Mouse (Mus musculus): ENCODE measurements at regions not wholly inside any gene's neighbourhood (a gene's known extent, or its start where the extent isn't known, plus 50 kb on each side); places are given as distances from the start of the nearest gene placed in this dataset.

DNA sequence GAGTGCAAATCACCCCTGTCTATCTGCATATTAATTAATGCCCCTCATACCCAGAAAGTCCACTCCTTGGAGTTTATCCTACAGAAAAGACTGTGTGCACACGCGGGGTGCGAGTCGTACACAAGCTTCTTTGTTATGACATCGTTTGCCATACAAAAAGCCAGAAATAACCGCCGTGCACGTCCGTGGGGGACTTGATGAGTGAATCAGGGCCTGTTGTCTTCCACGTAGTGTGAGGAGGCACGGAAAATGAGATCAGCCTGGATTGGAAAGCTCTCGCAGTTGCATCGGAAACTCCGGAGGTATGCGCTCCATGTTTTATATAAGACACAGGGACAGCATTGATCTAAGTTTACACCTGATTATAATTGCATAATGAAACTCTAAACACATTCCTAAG, 120.3 kb downstream of the Etnk1 start:
- no peak for DNase-seq (ENCODE audit: low spot score)

- no peak for DNase-seq (ENCODE audit: low spot score)
Measured at GRCm38 (mm10) chr6:143288491-143289130, 121.6 kb downstream of the Etnk1 start.

GRCm38 (mm10) chr6:143293648-143294047, 126.6 kb downstream of the Etnk1 start:
- no peak for DNase-seq (ENCODE audit: low spot score)

DNA sequence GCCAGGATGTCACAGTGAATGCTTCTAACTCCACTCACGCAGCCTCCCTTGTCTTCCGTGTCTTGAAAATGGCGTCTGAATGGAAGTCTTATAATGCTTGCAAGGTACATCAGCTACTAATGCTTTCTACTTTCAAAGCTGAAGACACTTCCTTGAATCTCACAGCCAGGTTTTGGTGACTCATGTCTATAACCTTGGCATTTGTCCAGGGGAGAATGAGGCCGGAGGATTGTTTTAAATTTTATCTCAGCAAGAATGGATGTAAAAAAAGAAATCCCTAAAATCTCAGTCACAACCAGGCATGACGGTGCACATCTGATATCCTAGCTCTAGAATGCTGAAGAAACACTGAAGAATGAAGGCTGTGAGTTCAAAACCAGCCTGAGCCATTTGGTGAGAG, 131.4 kb downstream of the Etnk1 start:
- DNase-seq (ENCODE audit: low spot score): no peak

DNA sequence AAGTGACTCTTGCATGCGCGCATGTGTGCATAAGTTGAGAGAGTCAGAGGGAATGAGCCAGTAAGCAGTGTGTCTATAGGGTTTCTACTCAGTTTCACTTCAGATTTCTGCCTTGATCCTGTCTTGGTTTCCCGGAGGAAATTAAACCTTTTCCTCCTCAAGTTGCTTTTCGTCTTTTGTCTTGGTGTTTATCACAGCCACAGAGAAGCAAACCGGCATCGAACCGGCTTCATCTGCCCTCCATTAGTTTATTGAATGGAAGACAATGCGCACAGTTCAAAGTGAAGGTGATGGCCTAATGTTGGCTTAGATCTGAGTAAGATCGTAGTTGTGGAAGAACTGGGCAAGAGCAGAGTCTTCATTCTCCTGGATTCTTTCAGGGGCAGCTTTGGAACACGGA, 134.4 kb downstream of the Etnk1 start:
- DNase-seq (ENCODE audit: low spot score): no peak

GRCm38 (mm10) chr6:143307327-143307726, 140.3 kb downstream of the Etnk1 start:
- DNase-seq (ENCODE audit: low spot score): peak; percentile 22

- DNase-seq (ENCODE audit: low spot score): peak; percentile 16
Measured at GRCm38 (mm10) chr6:143315859-143316258, 148.8 kb downstream of the Etnk1 start.

- no peak for DNase-seq (ENCODE audit: low spot score)
Measured at GRCm38 (mm10) chr6:143320426-143320825, 153.4 kb downstream of the Etnk1 start.

DNA sequence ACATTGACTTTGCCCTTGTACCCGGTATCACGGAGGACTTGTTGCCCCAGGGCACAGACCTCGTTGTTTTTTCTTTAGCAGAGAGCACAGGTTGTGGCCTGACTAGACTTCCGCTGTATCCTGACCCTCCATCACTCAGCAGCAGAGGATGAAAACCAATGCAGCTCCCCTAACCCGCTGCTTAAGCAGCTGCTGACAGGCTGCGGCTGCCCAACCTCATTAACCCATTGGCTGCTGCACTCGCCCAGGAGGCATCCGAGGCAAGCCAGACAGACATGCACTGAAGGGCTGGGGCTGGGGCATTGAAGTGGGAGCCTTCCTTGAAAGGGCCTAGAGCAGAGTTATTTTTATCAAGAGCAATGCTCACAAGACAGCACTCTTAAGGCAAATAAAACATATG, 157.6 kb downstream of the Etnk1 start:
- no peak for DNase-seq (ENCODE audit: low spot score)

DNA sequence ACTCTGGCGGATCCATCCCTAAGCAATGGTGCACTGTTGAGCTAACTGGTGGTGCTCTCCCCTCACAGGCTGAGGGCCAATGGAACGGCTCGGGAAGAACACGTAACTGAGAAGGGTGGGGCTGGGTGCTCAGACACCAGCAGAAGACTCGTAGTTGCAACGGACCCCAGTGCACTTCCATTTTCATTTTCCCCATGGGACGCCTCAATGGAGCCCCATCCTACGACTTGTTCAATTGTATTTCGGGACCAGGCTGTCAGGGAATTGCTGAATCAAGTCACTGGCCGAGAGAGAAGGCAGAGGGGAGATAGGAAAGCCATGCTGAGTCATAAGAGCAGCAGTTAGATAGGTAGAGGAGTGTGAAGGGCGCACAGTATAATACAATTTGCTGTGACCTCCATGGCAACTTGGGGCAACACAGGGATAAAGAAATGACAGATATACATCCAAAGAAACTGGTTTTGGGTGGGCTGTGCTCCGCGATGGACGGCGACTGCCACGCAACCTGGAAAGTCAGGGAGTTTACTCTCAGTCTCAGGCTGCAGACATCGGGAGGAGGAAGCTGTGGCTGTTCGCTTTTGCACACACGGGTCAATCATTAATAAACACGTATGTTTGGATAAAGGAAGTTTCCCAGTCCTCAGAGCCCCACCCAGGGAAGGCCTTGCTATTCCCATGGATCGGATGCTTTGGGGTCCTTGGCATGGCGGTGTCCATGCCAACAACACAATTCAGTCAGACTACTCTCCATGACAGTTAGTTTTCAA, 160.1 kb downstream of the Etnk1 start:
- peak; percentile 19 for DNase-seq (ENCODE audit: low spot score)

- DNase-seq (ENCODE audit: low spot score): no peak
Measured at GRCm38 (mm10) chr6:143327788-143328187, 160.8 kb downstream of the Etnk1 start.

- DNase-seq (ENCODE audit: low spot score): no peak
Measured at GRCm38 (mm10) chr6:143328202-143328601, 161.2 kb downstream of the Etnk1 start.

DNA sequence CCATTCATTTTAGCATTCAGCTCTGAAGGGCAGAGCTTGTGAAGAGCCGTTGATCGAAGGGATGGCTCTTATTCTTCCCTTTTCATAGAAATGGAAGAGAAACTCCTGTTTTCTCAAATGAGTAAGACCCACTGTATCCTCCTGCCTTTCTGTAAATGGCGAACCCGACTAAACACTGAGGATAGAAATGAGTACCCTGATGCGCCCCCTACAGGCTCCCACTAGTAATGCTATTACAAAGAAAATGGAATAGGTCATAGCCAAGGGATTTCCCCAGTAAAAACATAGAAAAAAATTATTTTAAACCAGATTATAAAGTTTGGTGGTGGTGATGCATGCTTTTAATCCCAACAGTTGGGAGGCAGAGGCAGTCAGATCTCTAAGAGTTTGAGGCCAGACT, 162.1 kb downstream of the Etnk1 start:
- no peak for DNase-seq (ENCODE audit: low spot score)

- DNase-seq (ENCODE audit: low spot score): no peak
Measured at GRCm38 (mm10) chr6:143333493-143333892, 166.5 kb downstream of the Etnk1 start.

DNA sequence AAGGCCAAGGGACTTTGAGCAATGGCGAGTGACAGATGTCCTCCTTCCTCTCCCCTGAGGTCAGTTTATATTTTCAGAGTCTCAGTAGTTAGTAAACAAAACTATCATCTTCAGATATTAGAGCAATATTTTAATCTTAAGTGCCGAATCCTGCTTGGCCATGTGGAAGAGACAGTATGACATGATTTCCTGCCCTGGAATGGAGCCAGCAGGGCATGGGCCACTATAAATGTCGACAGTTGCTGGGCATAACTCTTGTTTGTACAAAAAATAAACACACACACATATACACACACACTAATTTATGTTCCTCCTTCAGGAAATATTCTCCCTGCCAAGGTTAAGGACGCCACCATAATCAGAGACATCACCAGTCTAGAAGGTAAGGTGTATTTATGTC, 169.6 kb downstream of the Etnk1 start:
- DNase-seq (ENCODE audit: low spot score): no peak

DNA sequence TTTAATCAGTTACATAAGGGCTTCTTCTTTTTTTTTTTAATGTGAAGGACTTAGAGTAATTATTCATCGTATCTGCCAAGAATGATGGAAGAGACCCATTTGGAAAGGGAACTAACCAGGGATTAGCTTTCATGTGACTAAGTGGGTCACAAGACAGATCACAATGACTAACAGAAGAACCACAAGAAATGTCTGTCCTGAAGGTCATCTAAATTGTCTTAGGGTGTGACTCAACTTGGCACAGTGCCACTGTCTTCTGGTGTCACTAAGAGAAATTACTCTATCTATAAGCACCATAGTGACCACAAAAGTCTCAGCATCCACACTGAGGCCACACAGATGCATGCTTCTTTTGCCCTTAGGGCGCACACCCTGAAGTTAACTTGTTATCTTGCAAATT, 182.0 kb downstream of the Etnk1 start:
- DNase-seq (ENCODE audit: low spot score): no peak

DNA sequence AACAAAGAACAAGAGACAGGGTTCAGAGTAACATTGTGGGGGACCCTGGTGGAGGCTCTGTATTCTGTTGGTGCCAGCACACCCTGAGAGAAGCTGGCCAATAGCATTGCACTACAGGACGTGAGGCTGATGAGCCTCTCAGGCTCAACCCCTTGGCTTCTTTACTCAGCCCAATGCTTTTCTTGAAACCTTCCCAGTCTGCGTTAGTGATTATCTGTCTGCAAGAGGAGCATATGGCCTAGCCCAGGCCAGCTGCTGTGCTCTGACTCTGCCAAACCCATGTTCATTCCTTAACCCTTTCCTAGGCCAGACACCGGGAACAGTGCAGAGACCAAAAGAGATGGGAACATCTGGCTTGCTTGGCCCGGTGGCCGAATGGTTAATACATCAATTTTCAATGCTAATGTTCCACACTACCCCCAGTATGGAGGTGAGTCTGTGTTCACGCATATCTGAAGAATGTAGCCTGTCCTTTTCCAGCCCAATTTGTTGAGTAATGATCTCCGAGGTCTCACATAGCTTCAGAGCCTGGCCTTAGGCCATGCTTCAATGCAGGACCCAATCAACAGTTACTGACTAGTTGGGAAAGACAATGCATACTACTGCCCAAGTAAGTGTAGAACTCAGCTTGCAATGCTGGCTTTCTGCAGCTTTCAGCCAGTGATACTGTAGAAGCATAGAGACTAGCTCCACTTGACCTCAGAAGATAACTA, 192.5 kb downstream of the Etnk1 start:
- DNase-seq (ENCODE audit: low spot score): no peak

GRCm38 (mm10) chr6:143361149-143361725, 194.2 kb downstream of the Etnk1 start:
- no peak for DNase-seq (ENCODE audit: low spot score)

DNA sequence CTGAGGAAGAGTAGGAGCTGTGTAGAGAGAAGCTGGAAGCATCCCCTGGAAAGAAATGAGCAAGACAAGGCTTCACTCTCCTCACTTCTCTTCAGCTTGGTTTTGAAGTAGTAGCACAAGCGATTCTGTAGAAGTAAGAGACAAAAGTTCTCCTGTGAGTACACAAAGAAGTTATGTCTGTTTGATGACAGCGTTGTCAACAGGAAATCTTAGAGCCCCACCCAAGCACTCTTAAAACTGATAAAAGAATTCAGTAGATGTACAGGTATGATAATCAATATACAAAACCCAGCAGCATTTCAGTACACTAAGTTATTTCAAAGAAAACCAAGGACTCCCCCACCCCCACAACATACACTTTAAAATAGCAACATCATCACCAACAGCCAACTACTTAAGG, 194.9 kb downstream of the Etnk1 start:
- no peak for DNase-seq (ENCODE audit: low spot score)

DNA sequence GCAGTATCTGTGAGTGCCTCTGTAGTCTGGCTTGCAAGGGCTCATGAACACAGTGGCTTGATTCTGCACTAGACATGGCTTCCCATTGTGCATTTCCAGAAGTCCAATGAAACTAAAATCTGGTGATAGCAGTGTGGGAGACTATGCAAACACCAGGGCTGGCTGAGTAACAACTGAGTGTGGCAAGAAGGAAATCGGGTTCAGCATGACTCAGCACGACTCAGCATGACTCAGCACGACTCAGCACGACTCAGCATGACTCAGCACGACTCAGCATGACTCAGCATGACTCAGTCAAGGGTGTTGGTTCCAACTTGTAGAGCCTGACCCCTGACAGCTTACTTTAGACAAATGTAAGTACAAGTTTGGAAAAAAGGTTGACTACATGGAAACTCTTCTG, 198.8 kb downstream of the Etnk1 start:
- DNase-seq (ENCODE audit: low spot score): no peak

DNA sequence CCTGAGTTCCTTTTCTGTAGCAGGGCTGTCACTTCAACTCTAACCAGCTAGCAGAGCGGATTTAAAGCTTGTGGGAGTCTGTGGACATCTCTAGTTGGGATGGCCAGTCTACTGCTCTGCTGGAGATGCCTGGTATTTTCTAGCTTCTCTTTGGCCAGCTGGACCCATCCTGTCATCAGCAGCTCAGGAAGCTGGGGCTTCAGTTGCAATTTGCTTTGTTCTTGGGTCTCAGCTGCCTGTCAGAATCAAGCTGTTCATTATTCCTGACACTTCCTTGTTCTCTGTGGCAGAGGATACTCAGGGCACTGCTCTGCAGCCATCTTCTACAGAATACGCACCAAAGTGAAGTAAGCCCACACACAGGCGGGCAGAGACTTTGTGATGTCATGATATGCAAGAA, 200.8 kb downstream of the Etnk1 start:
- no peak for DNase-seq (ENCODE audit: low spot score)

- DNase-seq (ENCODE audit: low spot score): no peak
Measured at GRCm38 (mm10) chr6:143368646-143369045, 201.6 kb downstream of the Etnk1 start.

- no peak for DNase-seq (ENCODE audit: low spot score)
Measured at GRCm38 (mm10) chr6:143372487-143372886, 205.5 kb downstream of the Etnk1 start.
